Mouse (Mus musculus): ENCODE measurements around the gene Emsy. TPM values are rescaled to one million over a fixed set of nuclear protein-coding genes. Genes with fewer than 3 reads are reported as not detected.

Emsy gene
- polyA plus RNA-seq, 1 experiment from 2014 or later = 35.8 TPM

DNA sequence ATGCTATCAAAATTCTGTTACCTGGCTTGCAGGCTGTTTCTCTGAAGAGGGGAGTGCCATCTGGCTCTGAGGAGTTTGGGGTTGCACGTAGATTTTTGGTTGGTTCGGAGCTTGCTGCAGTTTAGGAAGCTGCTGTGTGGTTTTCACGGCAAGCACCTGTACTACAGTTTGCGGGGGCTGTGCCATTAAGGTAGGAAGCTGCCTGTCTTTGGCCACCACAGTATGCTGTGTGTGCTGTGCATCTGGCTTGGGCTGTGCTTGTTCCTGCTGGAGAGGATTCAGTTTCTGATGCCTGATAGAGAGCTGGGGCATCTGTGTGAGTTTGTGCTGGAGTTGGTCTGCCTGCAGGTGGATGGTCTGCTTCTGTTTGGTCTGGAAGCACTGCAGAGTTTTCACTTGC, 61.9 kb downstream of the Emsy start:
- H3K4me2 ChIP-seq = no peak overlapping the region
- H3K4me1 ChIP-seq = no peaks in the 10 kb centered on the region
- H3K9ac ChIP-seq = no peak overlapping the region
- H3K4me3 ChIP-seq = no peak overlapping the region
- H3K27ac ChIP-seq = no peak overlapping the region
- peaks cover 68% of the 10 kb centered on the region for H3K36me3 ChIP-seq (ENCODE audit: poor library complexity, severe bottlenecking)
- no peaks in the 10 kb centered on the region for H3K27me3 ChIP-seq
- ATAC-seq = no peak
- no peaks in the 10 kb centered on the region for H3K9me3 ChIP-seq (replicated peaks)
- 100% methylated on average over 4 of the region's 4 CpGs for WGBS

DNA sequence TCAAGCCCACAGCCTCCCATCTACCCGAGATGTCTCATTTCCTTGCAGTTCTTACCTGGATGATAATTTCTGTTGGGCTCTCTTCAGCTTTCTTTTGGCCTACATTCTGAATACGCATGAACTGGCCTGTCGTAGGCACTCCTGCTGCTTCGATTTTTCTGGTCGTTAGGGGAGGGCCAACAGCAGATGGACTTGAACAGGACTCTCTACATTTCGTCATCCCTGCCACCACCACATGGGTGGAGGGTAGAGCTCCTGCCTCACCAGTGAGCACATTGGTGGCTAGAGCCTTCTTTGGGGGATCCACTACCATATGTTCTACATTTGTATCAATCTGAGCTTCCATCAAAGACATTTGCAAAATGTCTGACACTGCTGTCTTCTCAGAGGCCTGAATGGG, 63.3 kb downstream of the Emsy start:
- no peak overlapping the region for H3K4me2 ChIP-seq
- peaks cover 66% of the 10 kb centered on the region for H3K36me3 ChIP-seq (ENCODE audit: poor library complexity, severe bottlenecking)
- H3K9me3 ChIP-seq (replicated peaks) = no peaks in the 10 kb centered on the region
- no peak overlapping the region for H3K9ac ChIP-seq
- 87% methylated on average over 6 of the region's 6 CpGs for WGBS
- no peak overlapping the region for H3K4me3 ChIP-seq
- no peaks in the 10 kb centered on the region for H3K4me1 ChIP-seq
- no peaks in the 10 kb centered on the region for H3K27me3 ChIP-seq
- H3K27ac ChIP-seq = no peak overlapping the region
- no peak for ATAC-seq

DNA sequence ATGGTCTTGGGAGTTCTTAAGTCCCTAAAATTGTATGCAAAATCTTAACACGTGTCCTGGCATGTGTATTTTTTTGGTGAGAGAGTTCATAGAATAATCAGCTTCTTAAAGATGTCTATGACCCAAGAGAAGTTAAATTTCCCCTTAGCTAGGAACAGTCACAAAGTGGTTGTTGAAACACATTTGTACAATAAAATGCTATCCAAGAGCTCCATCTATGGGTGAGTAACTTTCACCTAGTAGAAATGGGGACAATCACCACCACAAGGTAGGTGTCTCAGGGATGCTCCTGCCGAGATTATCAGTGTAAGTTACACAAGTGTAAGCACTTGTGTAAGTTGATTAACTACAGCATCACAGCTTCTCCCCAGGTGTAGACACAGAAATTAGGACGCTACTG, 67.6 kb downstream of the Emsy start:
- Histone ChIP-seq H3K27ac (no peak overlapping the region), H3K9ac (no peak overlapping the region), H3K36me3 (ENCODE audit: poor library complexity, severe bottlenecking) (peaks cover 52% of the 10 kb centered on the region), H3K4me1 (no peaks in the 10 kb centered on the region), H3K4me3 (no peak overlapping the region), H3K9me3 (replicated peaks) (no peaks in the 10 kb centered on the region), H3K27me3 (no peaks in the 10 kb centered on the region), H3K4me2 (no peak overlapping the region)
- ATAC-seq = no peak
- WGBS = 81% methylated on average over 3 of the region's 3 CpGs

DNA sequence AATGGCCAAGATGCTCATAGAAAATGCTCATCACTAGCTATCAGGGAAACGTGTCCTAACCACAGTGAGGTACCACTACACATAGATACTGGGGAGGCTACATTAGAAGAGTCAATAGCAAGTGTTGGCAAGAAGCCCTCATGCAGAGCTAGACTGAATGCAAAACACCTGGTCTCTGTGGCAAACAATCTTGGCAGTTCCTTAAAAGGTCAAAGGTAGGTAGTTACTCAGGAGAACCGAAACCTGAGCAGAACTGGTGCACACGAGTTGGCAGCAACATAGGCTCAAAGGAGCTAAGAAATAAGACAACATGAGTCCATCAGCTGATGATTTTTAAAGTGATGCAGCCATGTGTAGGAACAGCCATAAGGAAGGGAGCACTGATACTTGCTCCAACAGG, 70.3 kb downstream of the Emsy start:
- H3K27me3 ChIP-seq = no peaks in the 10 kb centered on the region
- H3K4me3 ChIP-seq = no peak overlapping the region
- H3K4me1 ChIP-seq = no peaks in the 10 kb centered on the region
- 89% methylated on average over 3 of the region's 3 CpGs for WGBS
- no peak overlapping the region for H3K9ac ChIP-seq
- no peak overlapping the region for H3K4me2 ChIP-seq
- ATAC-seq = no peak
- H3K27ac ChIP-seq = no peak overlapping the region
- H3K9me3 ChIP-seq (replicated peaks) = no peaks in the 10 kb centered on the region
- H3K36me3 ChIP-seq (ENCODE audit: poor library complexity, severe bottlenecking) = peaks cover 37% of the 10 kb centered on the region

DNA sequence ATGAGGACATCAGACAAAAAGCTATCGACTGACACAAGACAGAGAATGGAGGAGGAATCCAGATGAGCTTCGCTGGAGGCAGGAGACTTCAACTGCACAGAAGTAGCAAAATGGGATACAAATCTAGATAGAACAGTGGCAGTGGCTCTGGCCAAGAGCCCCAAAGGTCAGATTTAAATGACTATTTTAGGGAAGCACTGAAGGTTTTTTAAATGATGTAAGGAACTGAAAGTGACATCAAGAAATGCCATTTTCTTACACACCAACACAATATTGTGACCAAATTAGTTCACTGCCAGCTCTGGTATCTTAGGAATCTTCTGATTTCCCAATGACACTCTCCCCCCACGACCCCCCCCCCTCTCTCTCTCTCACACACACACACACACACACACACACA, 72.0 kb downstream of the Emsy start:
- Histone ChIP-seq H3K4me1 (no peaks in the 10 kb centered on the region), H3K9ac (no peak overlapping the region), H3K4me2 (no peak overlapping the region), H3K27me3 (no peaks in the 10 kb centered on the region), H3K27ac (no peak overlapping the region), H3K9me3 (replicated peaks) (no peaks in the 10 kb centered on the region), H3K4me3 (no peak overlapping the region), H3K36me3 (ENCODE audit: poor library complexity, severe bottlenecking) (peaks cover 24% of the 10 kb centered on the region)
- no peak for ATAC-seq
- 77% methylated on average over 2 of the region's 3 CpGs for WGBS

DNA sequence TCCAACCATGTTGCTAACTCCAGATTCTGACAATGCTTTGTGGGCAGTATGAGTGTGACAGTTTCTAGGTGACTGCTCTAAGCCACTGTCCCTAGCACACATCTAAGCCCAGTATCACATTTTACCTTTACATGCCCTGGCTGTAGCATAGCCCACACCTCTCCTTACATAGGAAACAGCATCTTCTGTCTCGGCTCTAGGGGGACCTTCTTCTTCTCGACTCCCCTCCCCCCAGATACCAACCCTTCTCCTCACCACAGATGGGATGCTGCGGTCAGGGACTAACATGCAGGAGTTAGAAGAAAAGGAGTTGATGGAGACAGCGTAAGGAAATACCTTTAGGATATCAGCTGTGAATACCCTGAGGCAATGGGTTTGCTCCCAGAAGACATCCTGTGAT, 75.3 kb downstream of the Emsy start:
- no peak for ATAC-seq
- no peak overlapping the region for H3K4me3 ChIP-seq

DNA sequence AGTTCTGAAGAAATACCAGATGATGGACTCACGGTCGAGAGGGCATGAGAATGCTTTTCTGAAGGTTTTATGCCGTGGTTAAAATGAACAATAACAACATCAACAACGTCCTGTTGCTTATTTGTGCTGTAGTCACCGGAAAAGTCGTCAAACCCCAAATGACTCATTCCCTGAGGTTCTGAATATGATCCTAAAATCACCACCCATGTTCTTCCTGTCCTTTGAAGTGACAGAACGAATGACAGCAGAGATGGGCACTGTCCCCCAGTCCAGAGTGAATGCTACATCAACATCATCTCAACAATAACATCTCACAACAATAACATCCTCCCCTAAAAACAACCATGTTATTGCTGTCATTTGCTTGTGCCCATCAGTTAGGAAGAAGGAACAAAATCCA, 76.1 kb downstream of the Emsy start:
- Histone ChIP-seq H3K36me3 (ENCODE audit: poor library complexity, severe bottlenecking) (0 out of 2 replicates have a peak, but pooled peaks cover 3% of the 10 kb centered on the region), H3K4me2 (no peak overlapping the region), H3K27ac (no peak overlapping the region), H3K9me3 (replicated peaks) (no peaks in the 10 kb centered on the region), H3K9ac (no peak overlapping the region), H3K4me1 (no peaks in the 10 kb centered on the region), H3K4me3 (no peak overlapping the region), H3K27me3 (no peaks in the 10 kb centered on the region)
- ATAC-seq = no peak
- WGBS = 87% methylated on average over 7 of the region's 7 CpGs

More for the DNA sequence above, 75.3 kb downstream of the Emsy start:
- H3K4me2 ChIP-seq = no peak overlapping the region
- no peak overlapping the region for H3K27ac ChIP-seq
- no peaks in the 10 kb centered on the region for H3K27me3 ChIP-seq
- WGBS = 85% methylated on average over 4 of the region's 4 CpGs
- H3K9me3 ChIP-seq (replicated peaks) = no peaks in the 10 kb centered on the region
- H3K9ac ChIP-seq = no peak overlapping the region
- H3K36me3 ChIP-seq (ENCODE audit: poor library complexity, severe bottlenecking) = 0 out of 2 replicates have a peak, but pooled peaks cover 6% of the 10 kb centered on the region
- no peaks in the 10 kb centered on the region for H3K4me1 ChIP-seq

DNA sequence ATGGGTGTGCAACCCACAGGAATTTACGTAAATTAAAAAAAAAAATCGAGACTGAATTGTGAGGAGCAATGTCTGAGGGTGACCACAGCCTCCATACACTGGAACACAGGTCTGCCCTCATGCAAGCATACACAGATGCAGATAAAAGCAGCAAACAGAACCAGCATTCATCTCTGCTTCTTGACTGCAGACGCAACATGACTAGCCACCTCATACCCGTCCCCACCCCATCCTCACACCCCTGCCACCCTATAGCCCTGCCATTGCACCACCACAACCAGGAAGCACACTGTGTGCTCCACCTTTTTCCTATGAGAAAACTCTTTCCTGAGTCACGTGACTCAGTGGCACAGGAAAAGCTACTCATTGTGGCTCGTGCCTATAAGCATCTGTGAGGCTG, 76.9 kb downstream of the Emsy start:
- H3K27me3 ChIP-seq = no peaks in the 10 kb centered on the region
- H3K4me1 ChIP-seq = no peaks in the 10 kb centered on the region
- no peak overlapping the region for H3K27ac ChIP-seq
- no peaks in the 10 kb centered on the region for H3K9me3 ChIP-seq (replicated peaks)
- H3K4me2 ChIP-seq = no peak overlapping the region
- H3K4me3 ChIP-seq = no peak overlapping the region
- H3K9ac ChIP-seq = no peak overlapping the region
- H3K36me3 ChIP-seq (ENCODE audit: poor library complexity, severe bottlenecking) = no peaks in the 10 kb centered on the region
- WGBS = 88% methylated on average over 6 of the region's 6 CpGs
- ATAC-seq = no peak

DNA sequence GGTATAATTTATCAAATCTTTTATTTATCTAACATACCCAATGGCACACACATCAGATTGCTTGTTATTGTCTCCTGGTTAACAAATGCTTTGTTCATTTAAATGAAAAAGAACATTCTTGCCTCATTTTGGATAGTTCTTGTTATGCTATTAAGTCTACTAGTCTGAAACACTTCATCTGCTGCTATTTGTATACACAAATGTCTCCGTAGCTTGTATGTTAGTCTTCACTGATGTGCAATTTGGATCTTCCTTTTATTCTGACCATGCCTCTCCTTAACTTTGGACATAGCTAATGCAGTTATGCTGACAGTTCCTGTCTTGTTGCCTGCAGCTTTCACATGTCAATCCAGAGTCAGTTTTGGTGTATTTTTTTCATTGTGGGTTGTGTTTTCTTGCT, 79.1 kb downstream of the Emsy start:
- 90% methylated on average over 1 of the region's 1 CpGs for WGBS
- Histone ChIP-seq H3K36me3 (ENCODE audit: poor library complexity, severe bottlenecking) (no peaks in the 10 kb centered on the region), H3K27me3 (no peaks in the 10 kb centered on the region), H3K9me3 (replicated peaks) (no peaks in the 10 kb centered on the region), H3K4me3 (no peak overlapping the region), H3K4me2 (no peak overlapping the region), H3K4me1 (no peaks in the 10 kb centered on the region), H3K27ac (no peak overlapping the region), H3K9ac (no peak overlapping the region)
- no peak for ATAC-seq

DNA sequence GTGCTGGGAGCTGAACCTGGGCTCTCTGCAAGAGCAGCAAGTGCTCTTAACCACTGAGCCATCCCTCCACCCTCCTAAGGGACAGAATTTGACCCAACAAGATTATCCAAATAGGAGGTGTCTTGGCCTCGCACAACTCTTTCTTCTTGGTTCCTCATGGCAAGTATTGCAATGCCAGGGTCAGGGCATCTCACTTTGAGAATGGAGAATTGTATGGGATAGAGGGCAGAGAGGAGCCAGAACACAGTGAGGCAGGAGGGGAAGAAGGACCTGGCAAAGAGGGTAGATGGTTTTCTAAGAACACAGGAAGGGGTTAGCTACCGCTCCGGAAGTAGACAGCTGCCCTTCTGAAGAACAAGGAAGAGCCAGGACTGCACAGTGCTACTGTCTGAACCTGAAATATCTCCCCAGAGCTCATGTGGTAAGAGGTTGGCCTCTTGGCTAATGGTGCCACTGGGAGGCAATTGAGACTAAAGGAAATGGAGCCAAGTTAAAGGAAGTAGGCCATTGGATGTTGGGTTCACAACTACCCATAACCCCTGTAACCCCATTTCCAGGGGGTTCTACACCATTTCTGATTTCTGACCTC, 80.8 kb downstream of the Emsy start:
- WGBS = 92% methylated on average over 3 of the region's 3 CpGs
- Histone ChIP-seq H3K4me1 (no peaks in the 10 kb centered on the region), H3K27me3 (no peaks in the 10 kb centered on the region), H3K36me3 (ENCODE audit: poor library complexity, severe bottlenecking) (no peaks in the 10 kb centered on the region), H3K4me3 (no peak overlapping the region), H3K27ac (no peak overlapping the region), H3K4me2 (no peak overlapping the region), H3K9ac (no peak overlapping the region), H3K9me3 (replicated peaks) (no peaks in the 10 kb centered on the region)
- no peak for ATAC-seq

DNA sequence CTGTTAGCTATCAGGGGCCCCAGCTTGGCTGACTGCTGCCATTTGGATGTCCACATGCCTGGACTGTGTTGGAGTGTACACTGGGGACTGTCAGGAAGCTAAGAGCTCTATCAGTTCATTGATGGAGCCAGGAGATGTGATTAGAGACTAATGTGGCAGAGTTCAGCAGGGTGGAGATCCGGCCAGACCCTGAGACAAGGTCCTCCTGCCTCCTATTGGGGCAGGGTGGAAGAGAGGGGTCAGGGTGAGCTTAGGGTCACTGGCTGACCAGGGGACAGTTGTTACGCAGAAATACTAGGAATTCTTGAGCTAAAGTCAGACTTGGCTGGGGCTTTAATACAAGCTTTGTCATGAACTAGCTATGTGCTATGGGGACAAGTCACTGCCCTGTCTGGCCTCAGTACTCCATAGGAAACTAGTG, 81.8 kb downstream of the Emsy start:
- 93% methylated on average over 2 of the region's 2 CpGs for WGBS
- no peak for ATAC-seq
- H3K27ac ChIP-seq = no peak overlapping the region

DNA sequence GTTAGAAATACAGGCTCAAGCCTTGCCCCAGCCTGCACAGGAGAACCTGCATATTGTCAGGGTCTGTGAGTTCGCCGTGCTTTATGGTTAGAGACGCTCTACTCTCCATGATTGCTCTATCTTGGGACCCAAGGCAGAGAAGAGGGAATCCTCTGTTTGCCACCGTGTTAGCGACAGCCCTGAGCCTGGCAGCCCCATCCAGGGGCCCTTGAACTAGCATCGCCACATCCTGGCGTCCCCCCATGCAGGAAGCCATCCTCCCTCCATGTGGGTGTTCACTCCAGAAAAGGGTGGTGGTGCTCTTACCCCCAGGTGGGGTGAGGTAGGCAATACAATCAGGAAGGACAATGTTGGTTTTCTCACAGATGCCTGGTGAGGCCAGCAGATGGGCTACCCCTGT, 82.3 kb downstream of the Emsy start:
- H3K4me2 ChIP-seq = no peak overlapping the region
- H3K4me3 ChIP-seq = no peak overlapping the region
- ATAC-seq = no peak

More for the DNA sequence above, 81.8 kb downstream of the Emsy start:
- Histone ChIP-seq H3K4me1 (no peaks in the 10 kb centered on the region), H3K4me2 (no peak overlapping the region), H3K4me3 (no peak overlapping the region), H3K9me3 (replicated peaks) (no peaks in the 10 kb centered on the region), H3K9ac (no peak overlapping the region), H3K27me3 (no peaks in the 10 kb centered on the region), H3K36me3 (ENCODE audit: poor library complexity, severe bottlenecking) (no peaks in the 10 kb centered on the region)

DNA sequence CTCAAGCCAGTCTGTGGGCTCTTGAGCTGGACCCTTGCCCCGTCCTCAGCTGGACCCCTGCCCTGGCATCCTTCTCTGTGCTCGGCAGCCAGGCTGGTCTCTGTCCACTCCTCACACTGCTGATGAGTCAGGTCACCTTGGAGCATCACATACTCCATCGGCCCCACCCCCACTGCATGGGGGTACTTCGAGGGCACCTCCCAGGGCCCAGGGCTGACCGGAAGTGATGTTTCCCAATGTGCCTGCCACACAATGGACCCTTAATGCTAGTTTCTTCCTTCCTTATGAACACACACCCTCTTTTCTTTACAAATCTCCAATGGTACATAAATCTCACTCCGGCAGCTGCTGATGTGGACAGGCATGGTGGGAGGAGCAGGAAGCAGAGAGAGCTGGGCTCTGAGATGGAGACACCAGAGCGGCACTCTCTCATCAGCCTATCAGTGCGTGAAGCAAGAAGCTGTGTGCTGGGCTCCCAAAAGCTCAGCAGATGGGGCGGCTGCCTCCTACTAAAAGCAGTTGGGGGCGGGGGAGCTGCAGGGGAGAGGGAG, 83.3 kb downstream of the Emsy start:
- 72% methylated on average over 10 of the region's 10 CpGs for WGBS
- Histone ChIP-seq H3K27me3 (no peaks in the 10 kb centered on the region), H3K27ac (no peak overlapping the region), H3K4me2 (no peak overlapping the region), H3K9me3 (replicated peaks) (no peaks in the 10 kb centered on the region), H3K4me1 (no peaks in the 10 kb centered on the region), H3K4me3 (no peak overlapping the region), H3K9ac (no peak overlapping the region), H3K36me3 (ENCODE audit: poor library complexity, severe bottlenecking) (no peaks in the 10 kb centered on the region)
- ATAC-seq = no peak

More for the DNA sequence above, 82.3 kb downstream of the Emsy start:
- no peak overlapping the region for H3K9ac ChIP-seq
- no peaks in the 10 kb centered on the region for H3K9me3 ChIP-seq (replicated peaks)
- no peaks in the 10 kb centered on the region for H3K27me3 ChIP-seq
- H3K27ac ChIP-seq = no peak overlapping the region
- no peaks in the 10 kb centered on the region for H3K4me1 ChIP-seq
- 91% methylated on average over 7 of the region's 7 CpGs for WGBS
- H3K36me3 ChIP-seq (ENCODE audit: poor library complexity, severe bottlenecking) = no peaks in the 10 kb centered on the region

Data from forebrain, embryonic 13.5 days (tissue).